Mouse (Mus musculus) bone marrow macrophage, adult 2 months (primary cell): ENCODE measurements around the gene Fgfr4.

Source experiments
- CTCF ChIP-seq: IDR thresholded peaks from 2 replicates; pipeline ENCODE4 v1.5.1; 2012; ENCODE audit warnings: low read depth, mild to moderate bottlenecking, low read length, moderate library complexity
- POLR2A ChIP-seq: IDR thresholded peaks from 2 replicates; pipeline ENCODE4 v1.6.1; 2012; ENCODE audit warnings: mild to moderate bottlenecking, low read depth, low read length, borderline replicate concordance

DNA sequence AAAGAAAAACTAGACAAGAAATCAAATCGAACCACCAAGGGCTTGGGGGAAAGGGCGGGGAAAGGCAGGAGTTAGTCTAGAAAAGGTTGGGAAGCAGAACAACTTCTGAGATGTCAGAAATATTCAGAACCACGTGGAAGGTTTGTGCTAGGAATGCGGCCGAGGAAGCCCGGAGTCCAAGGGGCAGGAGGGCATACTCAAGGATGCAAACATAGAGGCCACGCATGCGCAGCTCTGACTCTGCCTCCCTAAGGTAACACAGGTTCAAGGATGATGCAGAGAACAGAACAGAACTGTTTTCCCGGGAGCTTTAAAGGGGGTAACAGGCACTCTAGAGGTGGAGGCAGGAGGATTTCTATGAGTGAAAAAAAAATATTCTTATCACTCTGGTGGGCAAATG, 51.3 kb downstream of the Fgfr4 start:
- no peak for TF ChIP-seq POLR2A
- TF ChIP-seq CTCF: no peak
